Mouse (Mus musculus) bone marrow, adult 2 months (tissue): ENCODE results near the gene Eed. TPM values are rescaled to one million over a fixed set of nuclear protein-coding genes. Genes with fewer than 3 reads are reported as not detected.

Experiments
- H3K27ac ChIP-seq: fragments of 200-500 bp; 2 replicates; pipeline ENCODE4 v1.5.1; 2012; ENCODE audit warnings: low read depth, mild to moderate bottlenecking, control low read depth, inconsistent platforms, low read length; ENCODE audit not compliant: control insufficient read depth, poor library complexity, insufficient read depth
- H3K4me1 ChIP-seq: fragments of 200-500 bp; 2 replicates; pipeline ENCODE4 v1.6.1; 2011; ENCODE audit warnings: low read length; ENCODE audit not compliant: control insufficient read depth, insufficient read depth
- H3K4me3 ChIP-seq: fragments of 200-500 bp; replicated peaks from 2 replicates; pipeline ENCODE3; 2011; ENCODE audit warnings: mild to moderate bottlenecking, low read depth, low read length, control low read depth; ENCODE audit not compliant: control insufficient read depth
- CTCF ChIP-seq: fragments of 200-500 bp; IDR thresholded peaks from 2 replicates; pipeline ENCODE4 v1.5.1; 2011; ENCODE audit warnings: low read length, control low read depth; ENCODE audit not compliant: control insufficient read depth, insufficient read depth
- POLR2A ChIP-seq: fragments of 200-500 bp; IDR thresholded peaks from 2 replicates; pipeline ENCODE4 v1.6.1; 2011; ENCODE audit warnings: low read depth, mild to moderate bottlenecking, control low read depth, low read length, borderline replicate concordance; ENCODE audit not compliant: control insufficient read depth
- WGBS: fragments of 180-500 bp; shearing (Covaris S2); methylation state at CpG from one replicate; pipeline ENCODE4 v1.1.7; 2018; 5-methylcytosine and 5-hydroxymethylcytosine counted together
- polyA plus RNA-seq: library from polyadenylated mRNA; stranded (reverse); fragments of >200 nt; gene quantifications from 2 replicates; pipeline ENCODE4 v1.2.4, GENCODE M21; 2011; ENCODE audit warnings: low replicate concordance; ENCODE audit not compliant: missing spikeins, insufficient read depth, insufficient read length

The Eed gene
- polyA plus RNA-seq, 1 experiment, result 83.2 TPM

- TF ChIP-seq CTCF (no peak), POLR2A (no peak)
- 80% methylated on average over 1 of the region's 1 CpGs for WGBS
- no peak overlapping the region for H3K4me3 ChIP-seq
- H3K4me1 ChIP-seq, result no peaks in the 10 kb centered on the region; the same call in 1 of the 2 replicates
- H3K27ac ChIP-seq, result no peak overlapping the region
These were observed 12.3 kb upstream of the Eed start for GRCm38 (mm10) chr7:89993091-89993490.

DNA sequence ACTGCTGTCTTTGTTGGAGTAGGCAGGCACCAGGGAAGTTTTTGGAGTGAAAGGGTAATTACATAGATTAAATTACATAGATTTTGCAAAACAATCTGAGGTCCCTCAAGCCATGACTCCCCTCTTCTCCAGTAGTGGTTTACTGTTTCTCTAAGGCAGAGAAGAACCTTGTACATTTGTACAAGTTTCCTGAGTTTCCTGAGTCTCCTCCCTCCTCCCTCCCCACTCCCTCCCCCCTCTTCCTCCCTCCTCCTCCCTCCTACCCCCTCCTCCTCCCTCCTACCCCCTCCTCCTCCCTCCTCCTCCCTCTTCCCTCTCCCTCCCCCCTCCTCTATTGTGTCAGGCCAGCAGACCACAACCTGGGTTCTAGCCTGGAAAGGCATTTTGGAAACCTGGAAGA lies 3.6 kb upstream of the Eed start:
- TF ChIP-seq POLR2A (no peak), CTCF (no peak)
- Histone ChIP-seq H3K4me3 (no peak overlapping the region), H3K27ac (no peak overlapping the region), H3K4me1 (no peaks in the 10 kb centered on the region; the same call in 1 of the 2 replicates)

DNA sequence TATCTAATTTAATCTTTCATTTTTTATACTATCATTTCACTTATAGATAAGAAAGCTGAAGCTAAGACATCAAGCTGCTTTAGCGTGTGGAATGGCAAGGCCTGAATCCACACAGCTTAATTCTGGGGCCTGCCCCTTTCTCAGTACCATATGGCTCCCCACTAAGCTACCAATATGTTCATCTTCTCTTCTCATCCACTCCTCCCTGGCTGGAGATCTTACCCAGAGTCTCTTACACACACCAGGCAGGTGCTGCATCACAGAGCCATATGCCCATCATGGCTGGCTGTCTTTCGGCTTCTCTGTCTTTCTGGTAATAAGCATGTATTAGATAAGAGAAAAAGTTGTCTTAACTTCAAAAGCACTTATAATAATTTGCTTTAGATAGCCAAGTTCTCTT lies 2.7 kb upstream of the Eed start:
- WGBS, result 88% methylated on average over 2 of the region's 2 CpGs
- Histone ChIP-seq H3K27ac (no peak overlapping the region), H3K4me3 (no peak overlapping the region), H3K4me1 (no peaks in the 10 kb centered on the region; the same call in 1 of the 2 replicates)
- TF ChIP-seq CTCF (no peak), POLR2A (no peak)

DNA sequence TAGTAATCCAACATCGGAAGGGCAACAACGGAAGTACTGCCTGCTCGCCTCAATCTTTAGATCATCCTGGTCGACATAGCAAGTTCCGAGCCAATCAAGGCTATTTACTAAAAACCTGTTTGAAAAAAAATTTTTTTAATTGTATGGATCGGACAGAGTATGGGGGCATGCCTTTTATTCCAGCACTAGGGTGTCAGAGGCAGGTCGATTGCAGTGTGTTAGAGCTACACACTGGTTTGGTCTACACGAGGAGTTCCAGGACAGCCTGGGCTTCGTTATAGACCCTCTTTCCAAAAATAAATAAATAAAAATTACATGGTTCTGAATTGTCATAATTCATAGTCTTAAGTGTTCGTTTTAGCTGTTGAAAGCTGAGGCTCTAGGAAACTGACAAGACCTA lies 774 bp upstream of the Eed start:
- H3K27ac ChIP-seq, result no peak overlapping the region
- TF ChIP-seq CTCF (no peak), POLR2A (no peak)
- H3K4me1 ChIP-seq, result no peaks in the 10 kb centered on the region; the same call in 1 of the 2 replicates
- 6% methylated on average over 10 of the region's 10 CpGs for WGBS
- H3K4me3 ChIP-seq, result peak overlapping the region; percentile 98

- no peak for TF ChIP-seq CTCF
- TF ChIP-seq POLR2A, result no peak
- peak overlapping the region; percentile 98 for H3K4me3 ChIP-seq
- under 1% methylated on average over 31 of the region's 31 CpGs for WGBS
- no peaks in the 10 kb centered on the region for H3K4me1 ChIP-seq
- peak overlapping the region; percentile 99 for H3K27ac ChIP-seq
These were observed 674 bp downstream of the Eed start for GRCm38 (mm10) chr7:89980133-89980484.

DNA sequence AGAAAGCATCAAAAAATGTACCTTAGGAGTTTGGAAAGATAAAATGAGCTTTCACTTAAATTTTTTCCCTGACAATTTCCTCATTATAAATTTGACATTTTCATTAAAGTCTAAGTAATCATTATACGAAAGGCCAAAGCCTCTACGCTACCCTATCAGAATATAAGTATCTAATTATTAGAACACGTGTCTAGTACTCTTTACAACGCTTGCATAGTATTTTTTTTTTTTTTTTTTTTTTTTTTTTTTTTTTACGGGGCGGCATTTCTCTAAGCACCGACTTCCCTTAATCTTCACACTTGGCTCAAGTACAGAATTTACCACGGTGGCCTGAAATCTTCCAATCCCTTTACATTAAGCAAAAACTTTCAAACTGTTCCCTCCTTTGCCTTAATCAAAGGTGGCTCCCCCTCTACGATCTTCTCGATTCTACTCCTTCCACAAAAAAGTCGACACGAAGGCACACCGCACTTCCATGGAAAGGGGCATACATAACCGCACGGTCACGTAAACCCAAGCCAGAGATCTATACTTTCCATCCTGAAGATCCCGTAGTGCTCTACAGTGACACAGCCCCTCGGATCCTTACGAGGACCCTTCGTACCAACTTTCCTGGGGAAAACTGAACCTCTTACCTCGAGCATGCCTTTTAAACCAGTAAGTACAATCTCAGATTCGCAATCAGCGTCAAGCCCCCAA lies 1.2 kb downstream of the Eed start:
- TF ChIP-seq CTCF (no peak), POLR2A (no peak)
- H3K27ac ChIP-seq, result peak overlapping the region; percentile 99
- WGBS, result 2% methylated on average over 23 of the region's 23 CpGs
- H3K4me1 ChIP-seq, result no peaks in the 10 kb centered on the region
- H3K4me3 ChIP-seq, result peak overlapping the region; percentile 98

GRCm38 (mm10) chr7:89976796-89977195 lies 4.0 kb downstream of the Eed start:
- Histone ChIP-seq H3K27ac (no peak overlapping the region), H3K4me1 (no peaks in the 10 kb centered on the region), H3K4me3 (no peak overlapping the region)
- TF ChIP-seq POLR2A, result no peak
- TF ChIP-seq CTCF, result no peak
- 91% methylated on average over 7 of the region's 7 CpGs for WGBS

DNA sequence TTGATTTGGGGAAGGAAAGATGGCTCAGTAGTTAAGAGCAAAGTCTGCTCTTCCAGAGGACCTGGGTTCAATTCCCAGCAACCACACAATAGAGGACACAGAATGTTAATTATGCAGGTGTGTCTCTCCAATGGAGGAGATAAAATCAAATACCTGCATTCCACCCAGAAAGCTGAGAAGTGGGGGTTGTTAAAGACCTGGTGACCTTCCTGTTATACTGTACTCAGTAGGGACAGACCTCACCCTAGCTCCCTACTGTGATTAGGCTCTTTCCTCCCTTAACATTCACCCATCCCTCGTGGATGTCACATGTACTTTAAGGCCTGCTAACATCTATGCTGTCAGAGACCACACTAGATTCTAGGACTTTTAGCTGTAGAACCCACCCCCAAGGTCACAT lies 5.2 kb downstream of the Eed start:
- Histone ChIP-seq H3K4me1 (no peaks in the 10 kb centered on the region), H3K27ac (no peak overlapping the region), H3K4me3 (no peak overlapping the region)
- no peak for TF ChIP-seq CTCF
- no peak for TF ChIP-seq POLR2A
- WGBS, result 83% methylated on average over 1 of the region's 1 CpGs

DNA sequence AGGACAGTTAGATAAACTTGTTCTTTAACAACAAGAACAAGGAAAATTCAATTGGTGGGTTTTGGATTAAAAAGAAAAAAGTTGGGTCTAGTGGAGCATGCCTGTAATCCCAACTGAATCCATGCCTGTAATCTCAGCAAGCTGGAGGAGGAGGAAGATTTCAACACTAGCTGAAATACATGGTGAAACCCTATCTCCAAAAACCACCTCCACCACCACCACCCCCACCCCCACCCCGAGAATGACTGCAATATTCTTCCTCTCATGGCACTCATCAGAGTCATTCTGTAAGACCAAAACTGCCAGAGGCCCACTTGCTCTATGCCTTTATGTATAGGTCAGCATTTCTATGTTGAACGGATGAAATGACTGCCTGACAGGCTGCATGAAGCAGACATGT lies 13.5 kb downstream of the Eed start:
- Histone ChIP-seq H3K27ac (no peak overlapping the region), H3K4me1 (peaks cover 1% of the 10 kb centered on the region; the same call in 1 of the 2 replicates), H3K4me3 (no peak overlapping the region)
- TF ChIP-seq POLR2A (no peak), CTCF (no peak)
- WGBS, result 50% methylated on average over 2 of the region's 2 CpGs
